Mouse (Mus musculus) thymus, postnatal 36 days (tissue): ENCODE measurements around the gene Tceanc2.
A peak's percentile ranks its signal among the peaks of the same experiment; 100 is the strongest.

ENCODE experiments used
- DNase-seq, 2 experiments: peaks; one replicate each; pipeline ENCODE4 v3.0.0; 2022; ENCODE audit warnings: mixed read lengths in 2 of 2

The Tceanc2 gene

DNA sequence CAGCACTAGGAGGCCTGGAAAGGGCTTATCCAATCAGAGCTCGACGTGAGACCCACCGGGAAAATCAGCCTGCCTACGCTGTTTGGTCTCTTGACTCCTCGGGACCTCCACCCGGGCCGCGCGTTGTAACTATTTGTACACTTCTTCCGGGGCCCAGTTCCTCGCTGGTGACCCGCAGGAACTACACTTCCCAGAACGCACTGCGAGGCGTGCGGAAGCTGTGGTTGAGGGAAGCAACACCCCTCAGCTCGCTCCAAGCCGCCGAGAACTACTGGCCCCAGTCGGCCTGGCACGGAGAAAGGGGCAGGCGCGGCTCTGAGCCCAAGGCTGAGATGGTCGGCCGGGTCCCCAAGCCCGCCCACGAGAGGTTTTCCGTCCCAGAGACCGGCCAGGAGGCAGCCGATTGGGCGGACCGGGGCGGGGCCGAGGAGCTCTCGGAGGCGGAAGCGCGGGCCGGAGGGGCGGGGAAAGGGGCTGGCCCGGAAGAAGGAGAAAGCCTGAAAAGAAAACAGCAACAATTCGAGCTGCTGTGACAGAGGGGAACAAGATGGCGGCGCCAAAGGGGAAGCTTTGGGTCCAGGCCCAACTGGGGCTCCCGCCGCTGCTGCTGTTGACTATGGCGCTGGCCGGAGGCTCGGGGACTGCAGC, 610 bp downstream of the Tceanc2 start, which contains the start of gene Tmem59:
Gene Tmem59, plus strand, starts transcription at position 218 of the 648 bp plus-strand sequence.
- DNase-seq, result peak; percentile 96 to 97

DNA sequence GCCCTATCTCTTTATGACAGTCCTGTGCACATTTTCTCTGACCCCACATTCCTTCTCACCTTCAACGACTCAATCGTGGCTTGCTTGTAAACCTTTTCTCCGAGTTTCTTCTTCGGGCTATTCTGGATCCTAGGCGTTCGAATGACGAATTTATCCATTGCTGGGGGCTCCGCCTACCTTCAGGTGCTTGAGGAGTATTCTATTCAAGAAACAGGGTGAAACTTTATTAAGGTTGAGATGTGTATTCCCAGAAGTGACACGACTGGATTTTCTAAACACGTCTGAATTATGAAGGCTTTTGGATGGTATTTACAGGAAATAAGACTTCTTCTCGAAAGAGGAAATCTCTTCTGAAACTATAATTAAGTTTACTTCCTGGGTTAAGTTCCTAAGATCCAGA, 1.4 kb downstream of the Tceanc2 start:
- no peak for DNase-seq

DNA sequence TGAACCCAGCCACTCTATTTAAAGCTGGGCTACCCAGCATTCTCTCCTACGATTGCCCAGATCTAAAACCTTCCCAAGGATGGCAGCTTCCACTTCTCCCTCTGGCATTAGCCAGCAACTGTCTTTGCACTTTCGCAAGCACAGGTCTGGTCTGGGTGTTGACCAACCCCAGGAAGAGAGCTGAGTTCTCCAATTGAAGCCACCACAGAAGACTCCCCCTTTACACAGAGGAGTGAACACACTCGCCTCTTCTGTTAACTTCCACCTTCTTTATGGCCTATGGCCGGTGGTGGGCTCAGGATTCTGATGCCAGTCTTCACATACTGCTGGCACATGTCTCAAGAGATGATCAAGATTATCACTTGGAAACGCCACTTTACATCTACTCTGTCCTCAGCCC, 11.1 kb downstream of the Tceanc2 start:
- DNase-seq, result no peak

- no peak for DNase-seq
These were observed 12.2 kb downstream of the Tceanc2 start for GRCm38 (mm10) chr4:107166700-107167099.

DNA sequence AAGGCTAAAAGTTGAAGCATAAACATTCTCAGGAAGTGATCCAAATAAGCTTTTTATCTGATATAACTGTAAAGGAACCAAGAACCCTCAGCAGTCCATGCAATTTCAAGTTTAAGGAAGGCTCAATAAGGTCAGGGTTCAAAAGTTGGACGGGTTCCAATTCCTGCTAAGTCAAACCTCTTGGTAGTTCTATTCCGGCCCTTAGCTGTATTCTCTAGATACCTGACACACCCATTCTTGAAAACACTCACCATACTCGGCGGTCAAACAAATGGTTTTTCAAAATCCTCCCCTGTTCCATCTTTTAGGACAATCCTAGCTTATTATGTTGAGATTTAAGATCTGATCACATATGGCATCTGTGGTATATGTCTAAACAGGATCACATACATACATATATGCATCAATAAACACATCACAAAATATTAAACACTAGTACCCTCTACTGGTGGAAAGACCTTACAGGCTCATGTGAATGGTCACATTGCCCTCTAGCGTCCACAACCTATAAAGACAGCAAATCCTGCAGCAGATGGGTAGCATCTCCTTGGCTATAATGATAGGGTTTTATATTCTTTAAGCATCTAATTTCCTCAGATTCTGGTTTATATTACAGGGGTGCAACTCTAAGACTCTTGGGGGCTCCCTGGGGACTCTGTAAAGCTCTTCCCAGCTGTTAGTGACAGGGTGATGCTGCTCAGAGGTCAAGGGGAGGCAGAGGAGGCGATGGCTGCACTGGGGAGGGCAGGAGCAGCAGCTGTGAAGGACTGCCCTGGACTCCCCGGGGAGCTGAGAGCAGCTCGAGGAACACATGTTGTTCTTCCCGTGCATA, 14.9 kb downstream of the Tceanc2 start:
- DNase-seq, result peak; percentile 47 to 62

- DNase-seq, result no peak
These were observed 15.6 kb downstream of the Tceanc2 start for GRCm38 (mm10) chr4:107163341-107163740.

- DNase-seq, result no peak
These were observed 18.7 kb downstream of the Tceanc2 start for GRCm38 (mm10) chr4:107160181-107160580.

GRCm38 (mm10) chr4:107159166-107159773, 19.6 kb downstream of the Tceanc2 start:
- no peak for DNase-seq

GRCm38 (mm10) chr4:107156983-107157401, 21.9 kb downstream of the Tceanc2 start:
- DNase-seq, result no peak

DNA sequence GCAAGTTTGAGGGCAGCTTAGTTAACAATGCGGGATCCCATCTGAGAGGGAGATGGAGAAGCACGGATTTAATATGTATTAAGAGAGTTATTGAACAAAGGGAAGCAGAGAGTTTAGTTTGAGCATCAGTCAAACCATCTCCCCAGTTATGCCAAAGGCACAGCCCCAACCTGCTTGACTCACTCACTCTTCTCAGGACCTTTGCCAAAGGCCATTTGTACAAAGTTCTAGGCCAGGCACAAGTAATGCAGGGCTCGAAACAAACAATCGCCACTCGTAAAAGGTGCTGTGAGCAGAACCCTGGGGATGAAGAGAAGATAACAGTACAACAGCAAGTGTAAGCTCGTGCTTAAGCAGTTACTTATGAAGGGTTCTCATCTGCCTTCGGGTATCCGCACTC, 26.3 kb downstream of the Tceanc2 start:
- DNase-seq, result no peak

DNA sequence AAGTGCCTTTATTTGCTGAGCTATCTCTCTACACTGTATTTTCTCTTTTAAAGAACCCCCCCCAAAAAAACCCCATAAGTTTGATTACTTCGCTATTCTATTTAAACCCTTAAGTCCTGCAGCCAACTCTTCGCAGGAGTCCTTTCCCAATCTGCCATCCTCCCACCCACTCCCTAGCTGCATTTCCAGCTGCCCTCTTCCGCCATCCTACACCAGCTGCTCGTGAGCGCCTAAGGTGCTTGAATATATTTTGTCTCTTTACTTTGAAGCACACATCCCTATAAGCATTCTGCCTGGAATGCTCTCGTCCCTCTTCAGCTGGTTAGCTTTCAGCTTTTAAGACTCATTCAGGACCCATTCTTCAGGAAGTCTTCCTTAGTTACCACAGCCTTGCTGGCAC, 27.9 kb downstream of the Tceanc2 start:
- DNase-seq, result no peak

DNA sequence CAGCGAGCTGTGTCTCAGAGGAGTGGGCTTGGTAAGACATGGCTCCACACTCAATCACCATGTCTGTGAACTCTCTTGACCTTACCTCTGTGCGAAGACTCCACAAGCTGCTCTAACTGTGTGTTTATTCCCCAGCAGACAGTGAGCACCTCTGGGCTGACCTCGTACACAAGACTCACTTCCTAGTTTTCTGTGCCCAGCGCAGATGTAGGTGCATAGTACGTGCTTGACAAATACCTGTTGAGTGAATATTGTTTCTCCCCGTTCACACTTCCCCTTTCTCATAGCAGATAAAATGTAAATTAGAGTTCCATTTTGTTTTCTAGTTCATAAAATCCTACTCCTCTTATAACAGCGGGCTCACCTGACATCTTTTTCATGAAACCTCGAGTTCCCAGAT, 35.4 kb downstream of the Tceanc2 start:
- DNase-seq, result no peak

DNA sequence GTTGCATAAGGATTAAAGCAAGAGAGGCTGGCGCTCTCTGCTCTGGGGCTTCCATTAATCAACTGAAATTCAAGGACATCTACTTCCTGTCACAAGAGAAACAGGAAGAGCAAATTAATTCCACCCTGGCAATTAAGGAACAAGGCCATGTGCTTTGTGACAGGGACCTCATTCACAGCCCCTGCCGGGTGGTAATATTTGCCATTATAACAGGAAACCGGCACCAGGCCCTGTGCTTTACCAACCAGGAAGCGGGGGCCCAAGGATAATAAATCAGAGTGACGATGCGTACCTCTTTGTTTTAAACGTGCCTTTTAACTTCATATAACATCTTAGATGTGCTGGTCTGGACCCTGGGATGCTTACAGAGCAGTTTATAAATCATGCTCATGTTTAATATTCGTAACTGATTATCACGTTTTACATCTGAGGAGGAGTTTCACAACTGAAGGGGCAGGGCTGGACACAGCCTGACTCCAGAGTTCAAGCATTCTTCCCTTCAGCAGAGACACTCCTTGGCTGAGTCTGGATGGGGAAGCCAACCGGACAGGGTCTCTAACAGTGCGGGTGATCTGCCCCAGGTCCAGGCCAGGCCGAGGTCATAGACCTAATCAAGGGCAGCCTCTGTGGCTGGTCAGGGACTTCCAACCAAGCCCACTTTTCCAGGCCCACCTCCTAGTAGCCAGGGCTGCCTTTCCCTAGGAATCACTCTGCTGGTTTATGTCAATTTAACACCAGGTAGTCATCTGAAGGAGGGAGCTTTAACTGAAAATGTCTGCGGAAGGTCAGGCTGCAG, 38.9 kb downstream of the Tceanc2 start:
- DNase-seq, result no peak

GRCm38 (mm10) chr4:107138948-107139835, 39.7 kb downstream of the Tceanc2 start:
- no peak for DNase-seq

GRCm38 (mm10) chr4:107136531-107136930, 42.4 kb downstream of the Tceanc2 start:
- DNase-seq, result no peak

DNA sequence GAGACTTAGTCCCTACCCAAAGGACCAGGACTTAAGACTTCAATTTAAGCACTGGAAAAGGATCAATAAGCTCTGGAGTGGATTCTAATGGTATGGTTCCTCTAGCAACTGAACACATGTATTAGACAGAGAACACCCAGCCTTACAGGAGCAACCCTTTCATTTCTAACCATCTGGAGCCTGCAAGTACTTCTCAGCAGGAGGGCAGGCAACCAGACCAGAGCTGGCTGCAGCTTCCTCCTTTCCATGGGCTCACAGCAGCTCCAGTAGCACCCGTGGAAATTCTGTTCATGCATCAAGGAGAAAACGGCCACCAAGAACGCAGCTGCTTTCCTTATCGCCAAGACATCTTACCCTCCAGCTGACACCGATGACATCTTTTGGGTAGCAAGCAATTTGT, 43.3 kb downstream of the Tceanc2 start:
- DNase-seq, result no peak

DNA sequence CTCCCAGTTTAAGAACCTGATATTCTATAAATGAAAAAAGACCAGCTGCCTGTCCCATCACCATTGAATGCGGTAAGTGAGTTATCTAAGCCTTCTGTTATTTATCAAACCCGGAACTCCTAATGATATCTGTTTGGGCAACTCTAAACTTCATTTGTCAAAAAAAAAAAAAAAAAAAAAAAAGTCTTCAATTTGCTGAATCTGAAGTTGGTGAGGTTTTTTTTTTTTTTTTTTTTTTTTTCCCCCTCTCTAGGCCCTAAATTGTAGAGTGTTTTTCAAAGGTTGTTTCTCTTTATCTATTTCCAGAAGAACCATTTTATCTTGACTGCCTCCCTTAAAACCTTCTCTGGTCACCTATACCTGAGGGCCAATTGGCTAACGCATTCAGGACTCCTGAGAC, 44.0 kb downstream of the Tceanc2 start:
- DNase-seq, result no peak

DNA sequence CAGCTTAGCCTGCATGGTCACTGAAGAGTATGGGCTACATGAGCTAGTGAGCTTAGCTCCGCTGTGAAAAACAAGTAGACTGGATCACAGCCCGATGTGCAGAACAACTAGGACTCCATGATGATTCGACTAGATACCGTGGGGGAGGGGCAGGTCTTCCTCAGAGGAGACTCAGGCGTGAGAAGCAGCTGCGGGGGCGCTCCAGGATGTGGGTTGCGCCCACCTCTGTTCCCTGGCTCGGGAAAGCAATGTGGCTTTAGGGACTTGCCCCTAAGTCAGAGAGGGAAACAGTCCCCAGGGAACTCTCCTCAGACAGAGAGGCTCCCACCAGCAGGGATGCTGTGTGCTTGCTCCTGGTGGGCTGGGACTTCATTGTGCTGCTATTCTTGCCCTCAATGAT, 48.4 kb downstream of the Tceanc2 start:
- DNase-seq, result peak; percentile 40 to 58

GRCm38 (mm10) chr4:107129373-107129772, 49.5 kb downstream of the Tceanc2 start:
- DNase-seq, result no peak

GRCm38 (mm10) chr4:107127901-107128669, 50.8 kb downstream of the Tceanc2 start:
- DNase-seq, result no peak

GRCm38 (mm10) chr4:107126891-107127524, 51.9 kb downstream of the Tceanc2 start:
- DNase-seq, result no peak
